Mouse (Mus musculus) left cerebral cortex, adult 11 months (tissue): ENCODE results near the gene Ttll13.

Source experiments
- DNase-seq: peaks from one replicate; pipeline ENCODE4 v3.0.0; 2022; ENCODE audit warnings: low spot score

Gene Ttll13

GRCm38 (mm10) chr7:80268897-80269750 lies 22.9 kb downstream of the Ttll13 start, which contains the start of gene Vps33b:
Vps33b (plus strand) TSS chr7:80269649.
- peak; percentile 90 for DNase-seq

DNA sequence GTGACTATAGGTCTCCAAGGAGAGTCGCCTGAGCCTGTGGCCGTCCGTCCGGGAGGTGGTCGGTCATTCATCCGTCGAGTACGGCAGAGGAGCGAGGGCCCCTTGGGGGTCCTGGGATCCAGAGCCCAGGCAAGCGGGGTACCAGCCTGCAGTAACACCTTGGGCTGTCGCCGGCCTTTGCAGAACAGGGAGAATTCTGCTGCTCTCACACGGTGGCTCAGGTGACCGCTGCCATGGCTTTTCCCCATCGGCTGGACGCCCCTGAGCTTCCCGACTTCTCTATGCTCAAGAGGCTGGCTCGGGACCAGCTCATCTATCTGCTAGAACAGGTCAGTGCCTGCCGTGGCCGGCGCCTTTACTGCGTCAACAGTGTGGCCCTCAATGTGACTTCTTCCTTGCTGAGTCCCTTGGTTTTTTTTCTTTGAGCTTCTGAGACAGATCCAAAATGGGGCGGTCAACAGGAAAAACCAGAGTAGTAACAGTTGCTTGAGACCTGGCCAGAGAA lies 23.6 kb downstream of the Ttll13 start:
- DNase-seq = no peak

- DNase-seq = no peak
Measured at GRCm38 (mm10) chr7:80273456-80273855, 27.3 kb downstream of the Ttll13 start.

- DNase-seq = no peak
Measured at GRCm38 (mm10) chr7:80276374-80276773, 30.2 kb downstream of the Ttll13 start.

DNA sequence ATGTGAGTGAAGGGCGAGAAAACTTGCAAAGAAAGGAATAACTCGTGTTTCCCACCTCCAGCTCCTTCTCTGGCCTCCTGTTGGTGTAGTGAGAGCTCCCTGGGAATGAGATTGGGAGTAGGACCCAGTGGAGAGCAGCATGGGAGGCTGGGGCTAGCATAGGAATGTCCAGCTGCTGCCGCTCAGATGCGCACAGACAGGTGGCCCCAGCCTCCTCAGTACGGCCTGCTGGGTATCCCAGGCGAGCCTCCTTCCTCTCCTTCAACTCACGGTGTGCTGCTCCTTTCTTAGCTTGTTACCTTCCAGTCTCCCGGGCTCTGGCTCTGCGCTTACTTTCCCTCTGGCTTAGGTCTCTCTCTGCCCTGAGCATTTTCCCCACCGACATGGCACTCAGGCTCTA lies 33.9 kb downstream of the Ttll13 start:
- DNase-seq = no peak

GRCm38 (mm10) chr7:80280998-80281397 lies 34.8 kb downstream of the Ttll13 start:
- no peak for DNase-seq

DNA sequence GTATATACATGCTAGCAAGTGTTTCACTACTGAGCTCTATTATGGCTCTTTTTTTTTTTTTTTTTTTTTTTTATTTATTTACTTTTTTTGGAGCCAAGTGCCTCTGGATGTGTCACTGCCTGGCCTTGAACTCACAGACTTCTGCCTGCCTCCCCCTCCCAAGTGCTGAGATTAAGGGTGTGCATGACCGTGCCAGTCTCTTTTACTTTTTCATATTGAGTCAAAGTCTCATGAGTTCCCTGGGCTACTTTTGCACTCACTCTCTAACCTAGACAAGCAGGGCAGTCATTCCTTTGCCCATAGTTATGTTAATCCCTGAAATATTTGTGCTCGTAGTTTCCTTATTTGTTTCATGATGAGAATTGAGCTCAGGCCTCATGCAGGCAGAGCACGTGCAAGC lies 35.5 kb downstream of the Ttll13 start:
- no peak for DNase-seq

DNA sequence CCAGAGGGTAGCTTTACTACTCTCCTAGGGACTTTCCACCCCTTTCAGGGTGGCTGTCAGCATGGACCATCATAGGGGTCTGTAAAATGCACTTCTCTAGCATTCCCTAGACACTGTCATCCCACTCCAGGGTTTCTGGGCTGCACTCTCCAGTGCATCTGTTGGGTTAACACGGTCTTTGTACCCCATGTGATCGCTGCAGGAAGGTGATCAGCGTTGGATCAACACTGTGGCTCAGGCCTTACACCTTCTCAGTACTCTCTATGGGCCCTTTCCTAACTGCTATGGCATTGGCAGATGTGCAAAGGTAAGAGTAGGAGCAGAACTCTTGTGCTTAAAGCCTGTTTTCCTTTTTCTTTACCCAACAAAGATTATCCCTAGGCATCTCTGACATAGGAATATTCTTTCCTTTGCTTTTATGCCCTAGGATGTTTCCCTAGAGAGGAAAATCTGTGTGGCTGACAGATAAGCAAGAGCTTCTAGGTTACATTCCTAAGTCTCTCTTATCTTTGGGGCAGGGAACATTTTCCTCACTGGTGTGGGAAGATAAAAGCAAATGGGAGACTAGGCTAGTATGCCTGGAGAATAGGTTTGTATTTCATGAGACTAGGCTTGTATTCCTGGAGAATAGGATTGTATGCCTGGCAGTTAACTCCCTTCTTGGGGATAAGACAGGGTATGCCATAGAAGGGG lies 37.2 kb downstream of the Ttll13 start:
- no peak for DNase-seq

- no peak for DNase-seq
Measured at GRCm38 (mm10) chr7:80284391-80284790, 38.2 kb downstream of the Ttll13 start.

GRCm38 (mm10) chr7:80285725-80286124 lies 39.5 kb downstream of the Ttll13 start:
- no peak for DNase-seq

GRCm38 (mm10) chr7:80287736-80288135 lies 41.6 kb downstream of the Ttll13 start:
- no peak for DNase-seq

DNA sequence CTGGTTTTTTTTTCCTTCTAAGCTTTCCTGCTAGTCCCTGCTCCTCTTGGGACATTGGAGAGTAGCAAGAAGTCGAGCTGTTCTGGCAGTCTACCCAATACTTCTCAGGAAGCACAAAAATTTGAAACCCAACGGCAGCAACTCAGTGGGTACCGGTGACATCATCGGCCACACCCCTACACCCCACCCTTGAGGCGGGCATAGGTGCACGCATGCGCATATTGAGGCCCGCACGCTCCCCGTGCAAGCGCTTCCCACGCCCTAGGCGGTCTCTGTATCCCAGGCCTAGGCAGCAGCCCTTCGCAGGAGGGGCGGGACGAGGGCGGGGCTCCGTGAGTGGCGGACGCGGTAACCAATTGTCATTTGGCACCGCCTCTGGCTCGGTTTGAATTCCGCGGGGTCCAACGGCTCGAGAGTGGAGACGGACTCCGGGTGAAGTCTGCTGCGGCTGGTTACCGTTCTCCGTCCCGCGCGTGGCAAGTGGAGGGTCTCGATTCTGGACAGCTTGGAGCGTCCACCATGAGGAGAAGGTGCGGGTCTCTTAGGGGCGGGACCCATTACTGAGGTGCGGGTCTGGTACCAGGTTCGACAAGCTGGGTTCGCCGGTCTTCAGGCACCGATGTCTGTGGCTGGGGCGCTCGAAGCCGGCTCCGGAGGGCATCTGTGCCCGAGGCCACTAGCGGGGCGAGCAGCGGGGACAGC lies 48.0 kb downstream of the Ttll13 start, which contains the start of gene Prc1:
Prc1 (plus strand) TSS at position 389 of the 702 bp plus-strand sequence.
- DNase-seq = peak; percentile 98

- DNase-seq = no peak
Measured at GRCm38 (mm10) chr7:80294764-80295648, 48.8 kb downstream of the Ttll13 start.

DNA sequence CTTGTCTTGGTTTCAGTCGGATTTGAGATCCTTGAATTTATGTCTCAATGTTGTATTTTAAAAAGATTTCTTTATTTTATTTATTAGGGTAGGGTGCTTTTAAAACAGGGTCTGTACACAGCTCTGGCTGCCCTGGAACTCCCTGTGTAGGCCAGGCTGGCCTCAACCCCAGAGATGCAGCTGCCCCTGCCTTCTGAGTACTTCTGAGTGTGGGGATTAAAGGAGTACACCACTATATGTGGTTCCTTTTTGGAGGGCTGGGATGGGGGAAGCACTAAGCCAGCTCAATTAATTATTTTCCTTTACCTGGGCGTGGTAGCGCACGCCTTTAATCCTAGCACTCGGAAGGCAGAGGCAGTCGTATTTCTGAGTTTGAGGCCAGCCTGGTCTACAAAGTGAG lies 50.3 kb downstream of the Ttll13 start:
- no peak for DNase-seq

DNA sequence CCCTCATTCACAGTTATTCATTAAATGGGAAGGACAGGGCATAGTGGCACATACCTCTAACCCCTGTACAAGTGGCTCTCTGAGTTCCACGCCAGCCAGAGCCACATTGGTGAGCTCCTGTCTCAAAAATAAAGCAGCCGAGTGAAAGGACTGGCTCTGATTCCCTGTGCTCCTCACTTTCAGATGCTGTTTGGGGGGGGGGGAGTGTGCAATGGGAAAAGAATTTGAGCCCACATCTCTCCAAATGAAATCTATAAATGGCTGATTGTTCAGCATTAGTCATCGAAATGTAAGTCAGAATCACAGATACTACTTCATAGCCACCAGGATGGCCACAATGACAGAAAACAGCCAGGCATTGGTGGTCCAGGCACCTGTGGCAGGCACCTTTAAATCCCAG lies 50.9 kb downstream of the Ttll13 start:
- DNase-seq = no peak

DNA sequence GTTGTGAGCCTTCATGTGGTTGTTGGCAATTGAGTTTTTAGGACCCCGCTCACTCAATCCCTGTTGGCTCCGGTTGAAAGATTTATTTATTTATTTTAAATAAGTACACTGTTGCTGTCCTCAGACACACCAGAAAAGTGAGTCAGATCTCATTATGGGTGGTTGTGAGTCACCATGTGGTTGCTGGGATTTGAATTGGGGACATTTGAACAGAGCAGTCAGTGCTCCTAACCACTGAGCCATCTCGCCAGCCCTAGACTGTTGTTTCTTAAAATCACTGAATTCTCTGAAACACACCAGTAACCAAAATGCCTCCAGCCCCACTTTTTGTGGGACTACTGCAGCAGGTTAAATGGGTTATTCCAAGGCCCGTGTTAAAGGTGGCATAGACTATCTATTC lies 52.6 kb downstream of the Ttll13 start:
- no peak for DNase-seq

- DNase-seq = no peak
Measured at GRCm38 (mm10) chr7:80299568-80299967, 53.4 kb downstream of the Ttll13 start.

- DNase-seq = no peak
Measured at GRCm38 (mm10) chr7:80301522-80301921, 55.3 kb downstream of the Ttll13 start.

DNA sequence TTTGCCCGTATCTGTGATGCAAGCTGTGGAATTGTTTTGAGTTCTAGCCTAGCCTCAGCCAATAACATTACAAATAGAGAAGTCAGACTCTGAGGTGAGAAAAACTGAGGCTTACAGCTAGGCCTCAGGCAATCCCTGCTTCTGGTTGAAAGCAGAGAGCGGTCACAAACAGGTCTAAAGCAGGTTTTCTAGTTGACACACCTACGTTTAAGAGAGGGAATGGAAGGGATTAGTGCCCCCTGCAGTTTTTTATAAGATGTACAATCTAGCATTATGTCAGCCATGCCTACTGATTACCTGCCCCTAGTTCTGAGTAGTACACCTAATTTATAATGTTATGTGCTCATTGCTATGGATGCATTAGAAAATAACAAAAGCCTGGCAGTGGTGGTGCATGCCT lies 61.6 kb downstream of the Ttll13 start:
- DNase-seq = no peak
